Mouse (Mus musculus): Measurements from ENCODE around the gene Tmem120b. TPM values are rescaled to one million over a fixed set of nuclear protein-coding genes. Genes with fewer than 3 reads are reported as not detected.

The Tmem120b gene
- polyA plus RNA-seq, 1 experiment = 1.6 TPM

DNA sequence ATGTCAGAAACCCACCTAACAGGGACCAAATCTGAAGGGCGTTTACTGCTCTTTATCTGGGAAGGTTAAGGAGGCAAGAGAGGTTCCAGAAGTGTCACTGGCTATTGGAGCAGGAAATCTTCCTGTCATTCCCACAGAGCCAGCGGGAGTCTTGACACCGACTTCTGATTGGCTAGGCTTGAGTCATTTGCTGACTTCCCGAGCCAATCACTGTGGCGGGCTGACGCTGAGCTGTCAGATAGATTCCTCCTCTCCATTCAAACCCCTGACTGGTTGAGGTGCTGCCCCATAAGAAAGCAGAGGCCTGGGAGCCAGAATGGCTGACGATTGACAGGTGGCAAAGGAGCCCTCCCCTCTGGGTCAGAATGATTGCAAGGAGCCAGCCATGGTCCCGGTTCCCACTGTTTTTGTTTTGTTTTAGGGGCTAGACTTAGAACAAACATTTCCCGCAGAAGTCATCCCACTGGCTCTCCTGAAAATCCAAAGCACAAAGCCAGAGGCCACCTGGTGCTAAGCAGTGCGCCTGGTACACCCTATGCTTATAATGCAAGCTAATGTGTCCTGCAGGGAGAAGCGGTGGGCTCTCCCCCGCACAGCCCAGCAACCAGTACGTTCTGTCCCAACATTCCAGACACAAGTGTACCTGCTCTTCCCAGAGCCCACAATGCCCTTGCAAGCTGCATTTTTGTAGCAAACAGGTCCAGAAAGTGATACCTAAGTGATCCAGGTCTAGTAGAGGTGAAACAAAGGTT lies 41.4 kb downstream of the Tmem120b start:
- WGBS = 41% methylated on average over 13 of the region's 13 CpGs

DNA sequence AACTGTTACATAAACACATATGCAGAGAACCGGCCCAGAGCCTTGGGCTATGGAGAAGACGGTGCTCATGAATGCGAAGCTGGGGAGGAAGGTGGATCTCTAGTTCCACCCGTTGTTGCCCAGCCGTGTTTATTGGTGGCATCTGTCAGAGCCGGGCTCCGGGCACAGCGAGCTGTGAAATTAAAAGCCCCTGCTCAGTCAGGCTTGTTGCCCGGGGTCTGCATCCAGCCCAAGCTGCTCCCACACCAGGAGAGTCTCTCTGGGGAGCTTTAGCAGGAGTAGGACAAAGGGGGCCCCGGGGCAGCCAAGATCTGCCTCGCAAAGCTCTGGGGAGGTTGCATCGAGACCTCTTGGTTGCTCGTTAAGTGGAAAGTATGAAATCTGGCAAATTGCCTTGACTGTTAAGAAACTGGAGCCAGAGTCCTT lies 42.1 kb downstream of the Tmem120b start:
- Histone ChIP-seq H3K4me1 (ENCODE audit: control insufficient read depth, insufficient read depth, insufficient read length, low read length) (no peaks in the 10 kb centered on the region), H3K36me3 (ENCODE audit: control insufficient read depth, insufficient read depth, low read length) (no peaks in the 10 kb centered on the region), H3K4me3 (ENCODE audit: low read depth, low read length) (no peak overlapping the region), H3K27ac (ENCODE audit: insufficient read depth, low read depth, low read length) (no peak overlapping the region), H3K27me3 (ENCODE audit: control insufficient read depth, insufficient read depth, low read length) (no peaks in the 10 kb centered on the region)
- TF ChIP-seq CTCF (IDR thresholded peaks at IDR 0.05; ENCODE audit: extremely low read depth, insufficient read length, insufficient replicate concordance, low read depth, low read length) = no peak
- TF ChIP-seq POLR2A (IDR thresholded peaks at IDR 0.05; ENCODE audit: low read depth, low read length) = no peak
- WGBS = 77% methylated on average over 13 of the region's 13 CpGs

More for the DNA sequence above, 41.4 kb downstream of the Tmem120b start:
- H3K36me3 ChIP-seq (ENCODE audit: control insufficient read depth, insufficient read depth, low read length) = no peaks in the 10 kb centered on the region
- no peaks in the 10 kb centered on the region for H3K4me1 ChIP-seq (ENCODE audit: control insufficient read depth, insufficient read depth, insufficient read length, low read length)
- no peak overlapping the region for H3K4me3 ChIP-seq (ENCODE audit: low read depth, low read length)
- no peak overlapping the region for H3K27ac ChIP-seq (ENCODE audit: insufficient read depth, low read depth, low read length)
- TF ChIP-seq CTCF (IDR thresholded peaks at IDR 0.05; ENCODE audit: extremely low read depth, insufficient read length, insufficient replicate concordance, low read depth, low read length) (no peak), POLR2A (IDR thresholded peaks at IDR 0.05; ENCODE audit: low read depth, low read length) (no peak)
- no peaks in the 10 kb centered on the region for H3K27me3 ChIP-seq (ENCODE audit: control insufficient read depth, insufficient read depth, low read length)

DNA sequence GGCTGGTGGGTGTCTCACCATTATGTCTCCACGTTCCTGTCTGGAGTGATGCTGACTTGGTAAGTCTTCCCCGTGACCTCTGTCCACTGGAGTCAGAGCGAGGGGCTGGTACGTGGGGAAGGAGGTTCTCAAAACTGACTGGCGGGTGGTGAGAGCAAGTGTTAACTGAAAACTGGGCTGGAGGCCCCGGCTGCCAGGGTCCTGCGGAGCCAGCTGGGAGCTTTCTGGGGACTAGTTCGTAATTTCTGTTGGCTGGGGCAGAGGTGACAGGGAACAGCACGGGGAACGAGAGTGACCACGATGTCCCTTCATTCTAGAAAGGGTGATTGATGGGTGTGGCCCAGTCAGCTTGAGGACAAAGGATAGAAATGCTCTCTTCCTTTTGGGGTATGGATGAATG lies 45.9 kb downstream of the Tmem120b start:
- H3K4me3 ChIP-seq (ENCODE audit: low read depth, low read length) = no peak overlapping the region
- H3K36me3 ChIP-seq (ENCODE audit: control insufficient read depth, insufficient read depth, low read length) = peaks cover 7% of the 10 kb centered on the region
- TF ChIP-seq CTCF (IDR thresholded peaks at IDR 0.05; ENCODE audit: extremely low read depth, insufficient read length, insufficient replicate concordance, low read depth, low read length) = no peak
- TF ChIP-seq POLR2A (IDR thresholded peaks at IDR 0.05; ENCODE audit: low read depth, low read length) = no peak
- no peaks in the 10 kb centered on the region for H3K27me3 ChIP-seq (ENCODE audit: control insufficient read depth, insufficient read depth, low read length)
- H3K4me1 ChIP-seq (ENCODE audit: control insufficient read depth, insufficient read depth, insufficient read length, low read length) = no peaks in the 10 kb centered on the region
- WGBS = 73% methylated on average over 11 of the region's 11 CpGs
- no peak overlapping the region for H3K27ac ChIP-seq (ENCODE audit: insufficient read depth, low read depth, low read length)

DNA sequence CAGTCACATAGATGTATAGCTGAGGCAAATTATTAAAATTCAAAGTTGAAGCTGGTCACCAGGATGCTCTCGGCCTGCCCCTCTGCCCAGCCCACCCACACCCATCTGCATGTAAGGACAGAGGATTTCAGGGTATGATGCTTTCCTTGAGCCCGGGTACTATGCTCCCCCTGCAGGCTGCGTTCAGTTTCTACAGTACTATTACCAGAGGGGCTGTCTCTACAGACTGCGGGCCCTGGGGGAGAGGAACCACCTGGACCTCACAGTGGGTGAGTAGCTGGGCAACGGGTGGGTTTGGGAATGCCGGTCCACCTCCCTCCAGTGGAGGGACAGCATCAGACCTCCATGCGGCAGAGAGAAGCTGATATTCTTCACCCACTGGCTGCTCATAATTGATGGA lies 46.7 kb downstream of the Tmem120b start:
- Histone ChIP-seq H3K36me3 (ENCODE audit: control insufficient read depth, insufficient read depth, low read length) (peaks cover 12% of the 10 kb centered on the region), H3K4me1 (ENCODE audit: control insufficient read depth, insufficient read depth, insufficient read length, low read length) (no peaks in the 10 kb centered on the region), H3K27me3 (ENCODE audit: control insufficient read depth, insufficient read depth, low read length) (no peaks in the 10 kb centered on the region), H3K27ac (ENCODE audit: insufficient read depth, low read depth, low read length) (no peak overlapping the region), H3K4me3 (ENCODE audit: low read depth, low read length) (no peak overlapping the region)
- TF ChIP-seq POLR2A (IDR thresholded peaks at IDR 0.05; ENCODE audit: low read depth, low read length) (no peak), CTCF (IDR thresholded peaks at IDR 0.05; ENCODE audit: extremely low read depth, insufficient read length, insufficient replicate concordance, low read depth, low read length) (peak; percentile 7; the same call in 1 of the 2 replicates)
- 52% methylated on average over 7 of the region's 7 CpGs for WGBS

DNA sequence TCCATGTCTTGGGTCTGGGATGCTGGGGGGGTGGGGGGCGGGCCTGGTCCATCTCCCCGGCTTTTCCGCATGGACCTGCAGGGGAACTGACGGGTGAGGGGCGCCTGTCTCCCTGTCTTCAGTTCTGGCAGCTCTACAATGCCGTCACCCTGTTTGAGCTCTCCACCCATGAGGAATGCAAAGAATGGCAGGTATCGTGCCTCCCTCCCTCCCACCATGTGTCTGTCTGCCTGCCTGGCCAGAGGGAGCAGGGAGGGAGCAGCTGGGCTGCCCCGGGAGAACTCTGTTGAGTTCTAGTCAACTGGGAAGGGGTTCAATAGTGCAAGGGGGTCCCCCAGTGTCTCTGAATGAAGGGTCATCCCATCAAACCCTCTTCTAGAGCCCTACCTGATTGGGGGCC lies 47.9 kb downstream of the Tmem120b start:
- WGBS = 67% methylated on average over 8 of the region's 8 CpGs

DNA sequence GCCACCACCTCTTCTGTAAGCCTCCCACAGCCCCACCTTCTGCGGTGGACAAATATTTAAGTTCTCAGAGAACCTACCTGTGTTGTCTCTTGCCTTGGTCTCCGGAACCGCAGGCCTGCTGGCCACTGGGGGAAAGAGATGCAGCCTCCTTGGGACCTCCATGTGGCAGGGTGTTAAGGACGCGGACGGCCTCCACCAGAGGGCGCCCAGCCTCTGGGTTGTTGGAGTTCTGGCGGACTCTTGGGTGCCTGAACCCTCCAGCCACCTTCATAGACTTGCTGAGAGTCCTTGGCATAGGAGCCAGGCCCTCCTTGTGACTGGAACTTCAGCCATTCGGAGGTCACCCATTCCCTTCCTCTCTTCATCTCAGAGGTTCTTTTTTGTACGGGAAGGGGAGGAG lies 49.0 kb downstream of the Tmem120b start:
- TF ChIP-seq CTCF (IDR thresholded peaks at IDR 0.05; ENCODE audit: extremely low read depth, insufficient read length, insufficient replicate concordance, low read depth, low read length) = peak; percentile 89
- no peak for TF ChIP-seq POLR2A (IDR thresholded peaks at IDR 0.05; ENCODE audit: low read depth, low read length)
- Histone ChIP-seq H3K27ac (ENCODE audit: insufficient read depth, low read depth, low read length) (no peak overlapping the region), H3K27me3 (ENCODE audit: control insufficient read depth, insufficient read depth, low read length) (no peaks in the 10 kb centered on the region), H3K4me3 (ENCODE audit: low read depth, low read length) (no peak overlapping the region), H3K4me1 (ENCODE audit: control insufficient read depth, insufficient read depth, insufficient read length, low read length) (no peaks in the 10 kb centered on the region), H3K36me3 (ENCODE audit: control insufficient read depth, insufficient read depth, low read length) (peaks cover 16% of the 10 kb centered on the region)
- 10% methylated on average over 10 of the region's 10 CpGs for WGBS

More for the DNA sequence above, 47.9 kb downstream of the Tmem120b start:
- Histone ChIP-seq H3K36me3 (ENCODE audit: control insufficient read depth, insufficient read depth, low read length) (peaks cover 16% of the 10 kb centered on the region), H3K4me3 (ENCODE audit: low read depth, low read length) (no peak overlapping the region), H3K27ac (ENCODE audit: insufficient read depth, low read depth, low read length) (no peak overlapping the region), H3K27me3 (ENCODE audit: control insufficient read depth, insufficient read depth, low read length) (no peaks in the 10 kb centered on the region), H3K4me1 (ENCODE audit: control insufficient read depth, insufficient read depth, insufficient read length, low read length) (no peaks in the 10 kb centered on the region)
- TF ChIP-seq POLR2A (IDR thresholded peaks at IDR 0.05; ENCODE audit: low read depth, low read length) (no peak), CTCF (IDR thresholded peaks at IDR 0.05; ENCODE audit: extremely low read depth, insufficient read length, insufficient replicate concordance, low read depth, low read length) (no peak)

DNA sequence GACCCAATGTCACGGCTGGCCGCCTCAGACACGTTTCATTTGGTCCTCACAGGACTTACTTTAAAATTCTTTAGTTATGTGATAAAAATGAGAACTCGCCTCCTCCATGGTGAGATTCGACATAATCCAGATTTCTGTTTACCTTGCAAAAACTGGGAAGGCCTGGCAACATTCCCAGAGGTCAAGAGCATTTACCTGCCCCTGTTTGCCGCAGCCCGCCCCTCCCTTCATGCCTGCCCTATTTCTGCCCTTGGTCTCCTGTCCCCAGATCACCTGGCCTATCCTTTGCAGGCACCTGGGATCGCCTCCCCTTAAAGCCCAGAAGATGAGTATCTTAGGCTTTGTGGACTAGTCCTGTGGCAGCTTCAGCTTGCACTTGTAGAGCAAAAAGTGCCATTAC lies 49.6 kb downstream of the Tmem120b start:
- H3K27ac ChIP-seq (ENCODE audit: insufficient read depth, low read depth, low read length) = no peak overlapping the region
- TF ChIP-seq CTCF (IDR thresholded peaks at IDR 0.05; ENCODE audit: extremely low read depth, insufficient read length, insufficient replicate concordance, low read depth, low read length) (no peak), POLR2A (IDR thresholded peaks at IDR 0.05; ENCODE audit: low read depth, low read length) (no peak)
- 69% methylated on average over 8 of the region's 8 CpGs for WGBS
- no peaks in the 10 kb centered on the region for H3K4me1 ChIP-seq (ENCODE audit: control insufficient read depth, insufficient read depth, insufficient read length, low read length)
- peaks cover 16% of the 10 kb centered on the region for H3K36me3 ChIP-seq (ENCODE audit: control insufficient read depth, insufficient read depth, low read length)
- H3K27me3 ChIP-seq (ENCODE audit: control insufficient read depth, insufficient read depth, low read length) = no peaks in the 10 kb centered on the region
- H3K4me3 ChIP-seq (ENCODE audit: low read depth, low read length) = no peak overlapping the region

Measured in small intestine, adult 2 months (tissue).